Mouse (Mus musculus) heart, postnatal 0 days (tissue): ENCODE results near the gene Pou2f2.

Source experiments
- CTCF ChIP-seq: IDR thresholded peaks from 2 replicates; pipeline ENCODE4 v1.5.1; 2016; ENCODE audit warnings: antibody characterized with exemption, control low read depth, low read depth
- EP300 ChIP-seq: IDR thresholded peaks from 2 replicates; pipeline ENCODE4 v1.6.1; 2016; ENCODE audit warnings: antibody characterized with exemption, low read depth

DNA sequence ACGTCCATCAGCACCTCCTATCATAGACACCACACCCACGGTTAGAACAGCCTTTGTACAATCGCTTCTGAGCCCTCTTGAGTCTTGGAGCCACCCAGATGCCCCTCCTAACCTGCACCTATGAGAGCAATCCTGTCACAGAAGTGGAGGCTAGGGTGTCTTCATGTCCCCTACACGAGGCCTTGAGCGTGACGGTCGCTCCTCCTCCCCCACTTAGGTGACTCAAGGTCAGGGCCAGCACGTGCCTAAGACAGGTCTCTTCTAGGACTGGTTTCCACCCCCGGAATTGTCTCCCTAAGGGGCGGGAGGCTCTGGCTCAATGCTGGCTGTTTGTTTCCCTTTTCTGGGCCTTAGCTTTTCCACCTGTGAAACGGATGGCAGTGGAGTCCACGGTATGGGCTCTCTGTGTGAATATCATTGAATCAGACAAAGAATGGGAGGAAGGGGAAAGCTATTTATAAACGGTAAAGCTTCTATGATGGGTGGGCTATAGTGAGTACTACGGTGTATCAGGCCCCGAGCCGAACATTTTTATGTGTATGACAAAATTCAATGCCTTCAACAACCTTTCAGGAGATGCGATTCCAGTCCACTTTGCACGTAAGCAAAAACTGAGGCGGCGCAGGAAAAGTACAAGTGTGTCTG, 41.1 kb upstream of the Pou2f2 start, which contains the start of gene Dedd2:
- TF ChIP-seq CTCF (no peak), EP300 (no peak)
